Mouse (Mus musculus): ENCODE results near the gene Ffar4. TPM values are rescaled to one million over a fixed set of nuclear protein-coding genes. Genes with fewer than 3 reads are reported as not detected.

Gene Ffar4
- polyA plus RNA-seq (2014; fragmentation: Nextera tagmentation; extraction: Ambion mirVana): 0.15 TPM in 1 of 2 replicates, not detected in the other

- H3K27ac ChIP-seq (ENCODE audit: low read depth, low read length): no peak within 1 kb of the TSS
- H3K4me3 ChIP-seq (ENCODE audit: low read depth, low read length): peak within 1 kb of the TSS; percentile 19
- no peak for ATAC-seq (replicated peaks; ENCODE audit: insufficient number of reproducible peaks, low FRiP score, low TSS enrichment)
- H3K27me3 ChIP-seq (ENCODE audit: control insufficient read depth, insufficient read depth, low read length): peaks cover 60% of the 10 kb centered on the region
- H3K9me3 ChIP-seq (replicated peaks; ENCODE audit: control insufficient read depth, low read length): no peaks in the 10 kb centered on the region
- under 1% methylated on average over 77 of the region's 77 CpGs for whole genome bisulfite sequencing (ENCODE audit: insufficient replicate concordance)
- no peaks in the 10 kb centered on the region for H3K4me1 ChIP-seq (ENCODE audit: control insufficient read depth, insufficient read depth, low read length)
- peak within 1 kb of the TSS; percentile 61 for H3K4me2 ChIP-seq
- no peak within 1 kb of the TSS for H3K9ac ChIP-seq (ENCODE audit: low read depth, low read length)
- H3K36me3 ChIP-seq (ENCODE audit: control insufficient read depth, insufficient read depth, low read length): no peaks in the 10 kb centered on the region
These were observed at the start of gene Ffar4 for GRCm38 (mm10) chr19:38096858-38097758. Ffar4 (plus strand) TSS chr19:38097071.

- no peaks in the 10 kb centered on the region for H3K9me3 ChIP-seq (replicated peaks; ENCODE audit: control insufficient read depth, low read length)
- no peaks in the 10 kb centered on the region for H3K4me1 ChIP-seq (ENCODE audit: control insufficient read depth, insufficient read depth, low read length)
- no peaks in the 10 kb centered on the region for H3K27me3 ChIP-seq (ENCODE audit: control insufficient read depth, insufficient read depth, low read length)
- H3K9ac ChIP-seq (ENCODE audit: low read depth, low read length): no peak overlapping the region
- no peaks in the 10 kb centered on the region for H3K36me3 ChIP-seq (ENCODE audit: control insufficient read depth, insufficient read depth, low read length)
- 79% methylated on average over 1 of the region's 1 CpGs for WGBS (ENCODE audit: insufficient replicate concordance)
- H3K27ac ChIP-seq (ENCODE audit: low read depth, low read length): no peak overlapping the region
- no peak overlapping the region for H3K4me3 ChIP-seq (ENCODE audit: low read depth, low read length)
- H3K4me2 ChIP-seq: no peak overlapping the region
- ATAC-seq (replicated peaks; ENCODE audit: insufficient number of reproducible peaks, low FRiP score, low TSS enrichment): no peak
These were observed 47.2 kb upstream of the Ffar4 start for GRCm38 (mm10) chr19:38049686-38050085.

GRCm38 (mm10) chr19:38053227-38054041 is 43.4 kb upstream of the Ffar4 start:
- WGBS (ENCODE audit: insufficient replicate concordance): 20% methylated on average over 8 of the region's 8 CpGs
- ATAC-seq (replicated peaks; ENCODE audit: insufficient number of reproducible peaks, low FRiP score, low TSS enrichment): no peak
- Histone ChIP-seq H3K9ac (ENCODE audit: low read depth, low read length) (peak overlapping the region; percentile 61; the same call in 1 of the 2 replicates), H3K27ac (ENCODE audit: low read depth, low read length) (no peak overlapping the region), H3K9me3 (replicated peaks; ENCODE audit: control insufficient read depth, low read length) (no peaks in the 10 kb centered on the region), H3K36me3 (ENCODE audit: control insufficient read depth, insufficient read depth, low read length) (no peaks in the 10 kb centered on the region), H3K4me1 (ENCODE audit: control insufficient read depth, insufficient read depth, low read length) (peaks cover 6% of the 10 kb centered on the region; the same call in 1 of the 2 replicates), H3K4me2 (peak overlapping the region; percentile 64), H3K4me3 (ENCODE audit: low read depth, low read length) (peak overlapping the region; percentile 58), H3K27me3 (ENCODE audit: control insufficient read depth, insufficient read depth, low read length) (no peaks in the 10 kb centered on the region)

GRCm38 (mm10) chr19:38054149-38054719 is 42.6 kb upstream of the Ffar4 start:
- Histone ChIP-seq H3K27ac (ENCODE audit: low read depth, low read length) (no peak overlapping the region), H3K27me3 (ENCODE audit: control insufficient read depth, insufficient read depth, low read length) (no peaks in the 10 kb centered on the region), H3K9me3 (replicated peaks; ENCODE audit: control insufficient read depth, low read length) (no peaks in the 10 kb centered on the region), H3K36me3 (ENCODE audit: control insufficient read depth, insufficient read depth, low read length) (peaks cover 3% of the 10 kb centered on the region; the same call in 1 of the 2 replicates), H3K9ac (ENCODE audit: low read depth, low read length) (peak overlapping the region; percentile 61), H3K4me3 (ENCODE audit: low read depth, low read length) (peak overlapping the region; percentile 58), H3K4me1 (ENCODE audit: control insufficient read depth, insufficient read depth, low read length) (peaks cover 6% of the 10 kb centered on the region; the same call in 1 of the 2 replicates), H3K4me2 (peak overlapping the region; percentile 64)
- 1% methylated on average over 23 of the region's 23 CpGs for WGBS (ENCODE audit: insufficient replicate concordance)
- ATAC-seq (replicated peaks; ENCODE audit: insufficient number of reproducible peaks, low FRiP score, low TSS enrichment): peak; percentile 77

GRCm38 (mm10) chr19:38054720-38055192 is 42.1 kb upstream of the Ffar4 start, which contains the start of gene Cep55:
Cep55 (plus strand) TSS chr19:38055011.
- peak within 1 kb of the TSS; percentile 69 for H3K4me2 ChIP-seq
- peak; percentile 93 for ATAC-seq (replicated peaks; ENCODE audit: insufficient number of reproducible peaks, low FRiP score, low TSS enrichment)
- WGBS (ENCODE audit: insufficient replicate concordance): under 1% methylated on average over 34 of the region's 36 CpGs
- H3K27me3 ChIP-seq (ENCODE audit: control insufficient read depth, insufficient read depth, low read length): no peaks in the 10 kb centered on the region
- peak within 1 kb of the TSS; percentile 58 for H3K4me3 ChIP-seq (ENCODE audit: low read depth, low read length)
- peaks cover 6% of the 10 kb centered on the region; the same call in 1 of the 2 replicates for H3K4me1 ChIP-seq (ENCODE audit: control insufficient read depth, insufficient read depth, low read length)
- H3K9ac ChIP-seq (ENCODE audit: low read depth, low read length): peak within 1 kb of the TSS; percentile 81
- H3K36me3 ChIP-seq (ENCODE audit: control insufficient read depth, insufficient read depth, low read length): peaks cover 3% of the 10 kb centered on the region; the same call in 1 of the 2 replicates
- peak within 1 kb of the TSS; percentile 63 for H3K27ac ChIP-seq (ENCODE audit: low read depth, low read length)
- H3K9me3 ChIP-seq (replicated peaks; ENCODE audit: control insufficient read depth, low read length): no peaks in the 10 kb centered on the region

- WGBS (ENCODE audit: insufficient replicate concordance): 15% methylated on average over 6 of the region's 6 CpGs
These were observed 41.1 kb upstream of the Ffar4 start for GRCm38 (mm10) chr19:38055798-38056197.

GRCm38 (mm10) chr19:38056276-38056675 is 40.6 kb upstream of the Ffar4 start:
- Histone ChIP-seq H3K4me3 (ENCODE audit: low read depth, low read length) (peak overlapping the region; percentile 58), H3K27me3 (ENCODE audit: control insufficient read depth, insufficient read depth, low read length) (no peaks in the 10 kb centered on the region), H3K4me2 (peak overlapping the region; percentile 69), H3K9me3 (replicated peaks; ENCODE audit: control insufficient read depth, low read length) (no peaks in the 10 kb centered on the region), H3K4me1 (ENCODE audit: control insufficient read depth, insufficient read depth, low read length) (peaks cover 6% of the 10 kb centered on the region; the same call in 1 of the 2 replicates), H3K27ac (ENCODE audit: low read depth, low read length) (no peak overlapping the region), H3K9ac (ENCODE audit: low read depth, low read length) (no peak overlapping the region), H3K36me3 (ENCODE audit: control insufficient read depth, insufficient read depth, low read length) (peaks cover 5% of the 10 kb centered on the region)
- ATAC-seq (replicated peaks; ENCODE audit: insufficient number of reproducible peaks, low FRiP score, low TSS enrichment): no peak
- 59% methylated on average over 3 of the region's 3 CpGs for WGBS (ENCODE audit: insufficient replicate concordance)

More at GRCm38 (mm10) chr19:38055798-38056197, 41.1 kb upstream of the Ffar4 start:
- Histone ChIP-seq H3K36me3 (ENCODE audit: control insufficient read depth, insufficient read depth, low read length) (peaks cover 3% of the 10 kb centered on the region; the same call in 1 of the 2 replicates), H3K27me3 (ENCODE audit: control insufficient read depth, insufficient read depth, low read length) (no peaks in the 10 kb centered on the region), H3K4me3 (ENCODE audit: low read depth, low read length) (peak overlapping the region; percentile 58), H3K27ac (ENCODE audit: low read depth, low read length) (no peak overlapping the region), H3K9me3 (replicated peaks; ENCODE audit: control insufficient read depth, low read length) (no peaks in the 10 kb centered on the region), H3K9ac (ENCODE audit: low read depth, low read length) (peak overlapping the region; percentile 81), H3K4me1 (ENCODE audit: control insufficient read depth, insufficient read depth, low read length) (peaks cover 6% of the 10 kb centered on the region; the same call in 1 of the 2 replicates), H3K4me2 (peak overlapping the region; percentile 69)
- ATAC-seq (replicated peaks; ENCODE audit: insufficient number of reproducible peaks, low FRiP score, low TSS enrichment): no peak

GRCm38 (mm10) chr19:38056931-38057330 is 39.9 kb upstream of the Ffar4 start:
- no peak overlapping the region for H3K4me2 ChIP-seq
- H3K4me1 ChIP-seq (ENCODE audit: control insufficient read depth, insufficient read depth, low read length): peaks cover 6% of the 10 kb centered on the region; the same call in 1 of the 2 replicates
- H3K9ac ChIP-seq (ENCODE audit: low read depth, low read length): no peak overlapping the region
- ATAC-seq (replicated peaks; ENCODE audit: insufficient number of reproducible peaks, low FRiP score, low TSS enrichment): no peak
- no peaks in the 10 kb centered on the region for H3K27me3 ChIP-seq (ENCODE audit: control insufficient read depth, insufficient read depth, low read length)
- 82% methylated on average over 8 of the region's 8 CpGs for WGBS (ENCODE audit: insufficient replicate concordance)
- no peak overlapping the region for H3K4me3 ChIP-seq (ENCODE audit: low read depth, low read length)
- H3K36me3 ChIP-seq (ENCODE audit: control insufficient read depth, insufficient read depth, low read length): peaks cover 6% of the 10 kb centered on the region
- H3K9me3 ChIP-seq (replicated peaks; ENCODE audit: control insufficient read depth, low read length): no peaks in the 10 kb centered on the region
- no peak overlapping the region for H3K27ac ChIP-seq (ENCODE audit: low read depth, low read length)
